Mouse (Mus musculus) c-Kit-positive CD71-positive TER-119-negative erythroid progenitor cells, embryonic 14.5 days (primary cell): Measurements from ENCODE around the gene Gm20388.

Experiments
- DNase-seq: peaks from one replicate; pipeline ENCODE4 v3.0.0-alpha.2; 2013; ENCODE audit warnings: low read depth

Gm20388 gene

DNA sequence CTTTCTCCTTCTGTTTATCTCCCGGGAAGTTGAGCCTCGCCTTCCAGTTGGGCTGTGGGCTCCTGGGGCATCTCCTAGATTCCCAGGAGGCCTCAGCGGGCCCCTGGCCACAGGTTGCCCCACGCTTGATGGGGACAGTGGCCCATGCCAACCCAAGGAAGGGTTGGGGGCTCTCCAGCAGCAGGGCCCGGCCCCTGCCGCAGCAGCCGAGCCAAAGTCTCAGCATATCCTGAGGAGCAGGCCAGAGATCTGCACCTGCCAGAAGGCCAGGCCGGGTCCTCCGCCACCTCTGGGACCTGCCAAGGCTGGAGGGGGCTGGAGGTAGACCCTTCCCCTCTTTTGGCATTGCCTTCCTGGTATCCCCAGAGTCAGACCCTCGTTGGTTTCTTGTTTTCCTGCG lies 1820.4 kb downstream of the Gm20388 start:
- DNase-seq = no peak

DNA sequence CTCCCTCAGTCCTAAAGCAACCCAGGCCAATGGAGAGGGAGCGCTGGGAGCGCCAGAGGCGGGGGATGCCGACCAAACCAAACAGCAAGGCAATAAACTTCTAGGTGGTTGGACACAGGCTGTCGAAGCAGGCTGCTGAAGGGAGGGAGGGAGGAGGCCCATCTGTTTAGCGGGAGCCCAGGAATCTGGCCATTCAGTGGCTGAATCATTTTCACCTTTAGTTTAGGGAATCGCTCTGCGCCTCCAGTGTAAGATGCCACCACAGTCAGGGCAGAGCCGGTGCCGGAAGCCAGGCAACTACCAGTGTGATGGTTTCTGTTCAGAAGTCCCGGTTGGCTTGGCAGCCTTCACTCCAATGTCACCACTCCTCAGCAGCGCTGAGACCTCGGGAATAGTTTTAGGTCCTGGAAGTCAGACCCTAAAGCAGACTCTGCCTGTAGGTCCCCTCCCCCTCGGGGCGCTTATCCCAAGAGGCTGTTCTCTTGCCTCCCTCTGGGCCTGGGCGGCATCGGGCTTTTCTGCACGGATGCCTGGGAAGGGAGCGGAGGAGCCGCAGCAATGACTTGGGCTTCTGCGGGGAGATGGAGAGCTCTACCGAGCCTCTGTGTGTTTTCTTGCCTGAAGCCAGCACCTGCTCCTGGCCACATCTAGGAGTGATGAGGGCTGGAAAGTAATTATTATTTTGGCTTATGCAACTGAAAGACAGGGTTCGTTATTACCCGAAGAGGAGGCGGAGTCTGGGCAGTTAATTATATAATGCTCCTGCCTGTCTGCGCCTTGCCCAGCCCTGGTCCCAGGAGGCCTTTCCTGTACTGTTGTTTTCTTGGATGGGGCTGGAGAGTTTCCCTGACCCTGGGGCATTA lies 1821.1 kb downstream of the Gm20388 start:
- DNase-seq = no peak

DNA sequence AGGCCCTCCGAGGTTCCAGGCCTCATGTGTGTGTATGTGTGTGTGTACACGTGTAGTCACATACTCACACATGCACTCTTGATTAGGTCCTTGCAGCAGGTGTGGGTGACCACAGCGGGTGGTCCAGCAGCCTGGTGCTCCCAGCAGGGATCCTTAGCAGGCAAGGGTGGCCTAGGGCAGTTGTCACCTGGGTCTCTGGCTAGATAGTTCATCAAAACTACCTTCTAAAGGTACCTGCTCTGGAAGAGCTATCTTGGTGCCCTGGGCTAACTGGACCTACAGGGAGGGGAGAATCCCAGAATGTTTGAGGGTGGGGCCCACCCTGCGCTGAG lies 1821.7 kb downstream of the Gm20388 start:
- no peak for DNase-seq

DNA sequence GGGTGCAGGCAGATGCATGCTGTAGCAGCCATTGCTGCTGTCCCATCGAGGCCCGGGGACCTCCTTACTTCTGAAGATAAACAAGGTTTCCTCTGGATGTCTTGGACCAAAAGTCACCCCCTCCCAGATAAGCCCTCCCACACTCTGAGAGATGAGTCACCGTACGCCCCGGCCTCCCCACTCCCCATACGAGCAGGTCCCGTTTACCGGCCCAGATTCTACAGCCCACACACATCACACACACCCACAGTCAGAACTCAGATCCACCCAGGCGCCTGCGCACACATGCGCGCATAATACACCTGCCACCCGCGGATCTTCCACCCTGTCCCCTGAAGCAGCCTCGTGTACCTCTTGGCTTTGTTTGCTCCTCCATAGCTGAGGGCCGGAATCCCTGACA lies 1823.6 kb downstream of the Gm20388 start:
- no peak for DNase-seq

DNA sequence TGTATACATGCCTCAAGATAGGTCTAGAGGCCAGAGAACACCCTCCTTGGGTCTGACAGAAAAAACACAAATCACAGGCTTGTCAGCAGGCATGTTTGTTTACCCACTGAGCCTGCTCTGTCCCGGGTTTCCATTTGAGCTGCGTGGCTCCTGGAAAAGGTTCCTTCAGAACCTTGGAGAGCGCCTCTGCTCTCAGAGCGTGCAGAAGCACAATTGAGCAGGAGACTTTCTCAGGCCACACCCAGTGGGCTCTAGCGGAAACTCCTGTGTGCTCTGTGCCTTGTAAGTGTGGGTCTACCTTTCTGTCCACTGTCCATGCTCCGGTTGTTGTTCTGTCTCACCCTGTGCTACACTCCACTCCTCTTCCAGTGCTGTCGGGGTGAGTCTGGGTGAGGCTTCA lies 1825.6 kb downstream of the Gm20388 start:
- DNase-seq = peak; percentile 30

DNA sequence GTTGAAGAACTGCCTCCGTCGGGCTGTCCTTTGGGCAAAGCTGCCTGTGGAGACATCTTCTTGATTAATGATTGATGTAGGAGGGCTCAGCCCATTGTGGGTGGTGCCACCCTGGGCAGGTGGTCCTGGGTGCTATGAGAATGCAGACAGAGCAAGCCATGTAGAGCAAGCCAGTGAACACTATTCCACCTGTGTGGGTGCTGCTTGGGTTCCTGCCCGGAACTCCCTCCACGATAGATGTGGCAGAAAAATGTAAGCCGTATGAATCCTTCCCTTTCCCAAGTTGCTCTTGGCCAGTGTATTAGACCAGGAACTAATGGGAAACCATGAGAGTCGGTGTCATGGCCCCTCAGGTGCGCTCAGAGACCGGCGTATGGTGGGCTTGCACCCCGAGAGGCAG lies 1830.1 kb downstream of the Gm20388 start:
- no peak for DNase-seq

DNA sequence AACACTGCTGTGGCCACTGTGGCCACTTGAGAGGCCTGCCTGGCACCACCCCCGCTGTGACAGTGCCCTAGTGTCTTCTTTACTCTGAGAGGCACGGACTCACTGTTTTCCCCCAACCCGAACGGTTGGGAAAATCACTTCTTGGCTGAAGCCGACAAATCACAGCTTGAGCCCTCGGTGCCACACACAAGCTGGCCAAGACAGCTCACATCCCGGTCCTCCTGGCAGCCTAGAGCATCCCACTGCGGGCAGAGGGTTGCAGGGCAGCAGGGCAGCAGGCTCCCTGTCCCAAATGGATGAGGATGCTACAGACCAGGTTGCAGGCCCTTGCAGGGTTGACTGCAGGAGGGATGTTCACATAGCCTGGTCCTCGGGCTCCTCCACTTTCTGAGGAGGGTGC lies 1838.9 kb downstream of the Gm20388 start:
- no peak for DNase-seq

DNA sequence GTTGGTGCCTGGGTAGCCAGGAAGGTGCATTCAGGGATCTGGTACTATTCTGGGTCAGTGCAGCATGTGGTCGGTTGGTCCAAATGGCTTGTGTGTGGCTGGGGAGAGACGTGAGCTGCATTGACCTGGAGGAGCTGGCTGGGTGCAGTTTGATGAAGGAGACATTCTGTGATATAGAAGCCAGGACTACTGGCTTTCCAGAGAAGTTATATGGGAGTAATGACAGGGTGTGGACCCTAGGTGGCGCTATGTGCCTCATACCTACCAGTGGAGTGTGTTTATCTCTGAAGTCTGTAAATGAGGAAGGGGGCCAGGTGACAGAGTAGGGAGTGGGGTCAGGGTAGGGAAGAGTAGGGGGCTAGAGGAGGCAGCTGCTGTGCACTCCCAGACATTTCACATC lies 1839.9 kb downstream of the Gm20388 start:
- no peak for DNase-seq

DNA sequence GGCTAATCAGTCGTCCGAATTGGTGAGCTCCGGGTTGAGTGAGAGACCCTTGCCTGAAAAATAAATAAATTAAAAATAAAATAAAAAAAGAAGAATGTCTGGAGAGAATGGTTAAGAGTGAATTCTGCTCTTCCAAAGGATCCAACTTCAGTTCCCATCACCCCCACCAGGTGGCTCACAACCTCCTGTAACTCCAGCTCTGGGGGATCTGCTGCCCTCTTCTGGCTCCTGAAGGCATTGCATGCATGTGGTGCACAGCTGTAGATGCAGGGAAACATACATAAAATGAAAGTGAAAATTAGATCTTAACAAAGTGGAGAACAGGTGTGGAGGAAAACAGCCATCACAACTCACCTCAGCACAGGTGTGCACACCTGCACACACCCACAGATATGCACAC lies 1840.8 kb downstream of the Gm20388 start:
- peak; percentile 60 for DNase-seq

DNA sequence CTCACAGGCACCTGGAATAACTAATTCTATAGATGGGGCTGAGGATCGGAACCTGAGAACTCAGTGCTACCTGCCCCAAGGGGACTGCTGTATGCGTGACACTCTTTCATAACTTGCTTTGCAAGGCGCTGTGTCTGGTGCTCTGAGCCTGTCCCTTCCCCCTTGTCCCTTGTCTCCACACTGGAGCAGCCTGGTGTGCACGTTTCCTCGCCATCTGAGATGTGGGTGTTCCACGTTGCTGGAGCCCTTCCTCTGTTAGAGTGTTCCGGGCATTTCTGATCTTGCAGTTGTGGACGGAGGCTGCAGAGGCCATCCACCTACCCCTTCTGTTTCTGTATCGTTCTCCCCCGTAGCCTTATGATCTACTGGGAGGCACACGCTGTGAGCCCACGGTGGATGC lies 1847.8 kb downstream of the Gm20388 start:
- no peak for DNase-seq

DNA sequence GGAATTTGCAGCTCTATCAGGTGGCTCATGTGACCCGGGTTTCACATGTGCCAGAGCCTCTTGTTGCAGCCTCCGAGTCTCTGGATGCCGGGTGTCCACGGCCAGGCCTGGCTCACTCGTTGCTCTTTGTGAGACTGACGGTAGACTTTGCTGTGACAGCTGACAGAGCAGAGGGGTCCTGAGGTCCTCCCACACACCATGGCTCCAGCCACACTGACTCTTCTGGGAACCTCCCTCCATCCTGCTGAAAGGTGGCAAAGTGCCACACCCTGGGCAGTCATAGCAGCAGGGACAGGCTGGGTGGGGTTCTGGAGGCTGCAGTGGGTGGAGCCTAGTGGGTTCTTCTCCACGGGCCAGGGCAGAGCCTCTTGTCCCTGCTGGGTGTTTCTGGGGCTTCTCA lies 1849.8 kb downstream of the Gm20388 start:
- DNase-seq = no peak

DNA sequence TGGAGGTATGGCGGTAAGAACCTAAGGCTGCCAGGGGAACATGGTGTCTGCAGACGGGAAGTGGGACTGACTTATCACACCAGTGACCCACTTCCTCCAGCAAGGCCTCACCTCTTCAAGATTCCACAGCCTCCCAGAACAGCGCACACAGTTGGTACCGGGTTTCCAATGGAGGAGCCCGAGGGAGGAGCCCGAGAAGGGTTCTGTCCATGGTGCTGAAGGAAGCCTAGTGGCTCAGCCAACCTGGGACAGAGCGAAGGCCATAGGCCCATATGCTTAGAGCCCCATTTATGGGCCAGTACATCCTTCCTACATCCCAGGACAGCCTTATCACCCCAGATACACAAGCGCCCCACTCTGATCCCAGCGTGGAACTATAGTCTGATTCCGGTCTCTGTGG lies 1850.8 kb downstream of the Gm20388 start:
- DNase-seq = peak; percentile 55

DNA sequence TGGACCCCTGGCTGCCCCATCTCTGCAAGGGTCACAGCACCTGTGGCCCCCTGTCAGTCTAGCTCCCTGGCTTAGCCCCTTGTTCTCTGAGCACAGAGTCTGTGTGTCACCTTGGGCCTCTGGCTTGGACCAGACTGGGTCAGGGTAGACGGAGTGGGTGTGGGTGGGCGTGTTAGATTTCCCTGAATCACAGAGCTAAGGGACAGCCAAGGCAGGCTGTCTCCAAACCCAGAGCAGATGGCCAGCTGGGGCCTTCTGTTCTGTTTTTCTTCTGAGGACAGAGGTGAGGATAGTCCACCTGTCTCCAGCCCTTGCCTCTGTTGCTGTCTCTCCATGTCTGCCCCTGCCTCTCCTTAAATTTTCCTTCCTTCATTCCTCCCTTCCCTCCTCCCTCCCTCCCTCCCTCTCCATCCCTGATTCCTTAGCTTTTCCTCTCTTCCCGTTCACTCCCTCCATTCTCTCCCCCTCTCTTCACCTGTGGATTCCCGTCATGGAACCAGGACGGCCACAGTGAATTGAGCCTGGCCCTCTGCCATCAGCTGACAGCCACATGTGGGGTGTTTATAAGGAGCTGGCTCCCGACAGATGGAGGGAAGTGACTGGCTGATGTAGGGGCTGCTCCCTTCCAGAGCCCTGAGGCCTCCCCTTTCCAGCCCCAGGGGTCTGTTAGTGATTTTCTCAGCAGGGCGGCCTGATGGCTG lies 1852.5 kb downstream of the Gm20388 start:
- no peak for DNase-seq

DNA sequence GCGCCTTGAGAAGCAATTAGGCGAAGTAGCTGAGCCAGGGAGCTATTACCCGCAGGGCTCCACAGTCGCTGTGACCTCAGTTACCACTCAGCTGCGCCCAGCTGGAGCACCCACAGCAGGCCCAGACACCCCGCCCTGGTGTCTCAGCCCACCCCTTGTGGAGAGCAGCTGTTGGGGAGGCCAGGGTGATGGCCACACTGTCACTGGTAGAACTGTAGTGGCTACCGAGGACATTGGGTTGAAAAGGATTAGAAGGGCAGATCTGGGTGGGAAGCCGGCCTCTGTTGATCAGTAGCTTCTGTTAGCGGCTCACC lies 1853.0 kb downstream of the Gm20388 start:
- DNase-seq = no peak

DNA sequence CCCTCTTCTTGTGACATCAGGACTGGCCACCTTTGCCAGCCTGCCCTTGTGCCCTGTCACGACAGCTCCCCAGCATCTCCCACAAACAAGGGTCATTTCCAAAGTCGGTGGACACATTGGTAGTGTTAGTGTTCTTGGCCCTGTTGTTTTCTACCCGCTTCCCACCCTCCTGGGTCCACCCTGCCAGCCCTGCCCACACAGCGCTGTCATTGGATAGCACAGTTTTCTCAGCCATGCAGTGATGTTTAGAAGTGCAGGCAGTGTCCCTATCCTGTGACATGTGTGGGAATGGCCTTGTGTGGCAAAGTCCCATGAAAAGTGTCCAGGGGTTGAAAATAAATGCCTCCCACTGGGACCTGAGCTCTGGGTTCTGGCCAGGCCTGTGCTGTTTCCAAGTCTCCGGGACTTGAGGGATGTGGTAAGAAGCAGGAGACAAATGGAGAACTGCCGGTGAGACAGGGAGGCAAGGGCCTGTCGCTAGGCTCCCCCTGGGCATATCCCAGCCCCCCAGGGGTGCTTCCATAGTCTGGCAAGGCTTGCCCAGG lies 1855.0 kb downstream of the Gm20388 start:
- no peak for DNase-seq

DNA sequence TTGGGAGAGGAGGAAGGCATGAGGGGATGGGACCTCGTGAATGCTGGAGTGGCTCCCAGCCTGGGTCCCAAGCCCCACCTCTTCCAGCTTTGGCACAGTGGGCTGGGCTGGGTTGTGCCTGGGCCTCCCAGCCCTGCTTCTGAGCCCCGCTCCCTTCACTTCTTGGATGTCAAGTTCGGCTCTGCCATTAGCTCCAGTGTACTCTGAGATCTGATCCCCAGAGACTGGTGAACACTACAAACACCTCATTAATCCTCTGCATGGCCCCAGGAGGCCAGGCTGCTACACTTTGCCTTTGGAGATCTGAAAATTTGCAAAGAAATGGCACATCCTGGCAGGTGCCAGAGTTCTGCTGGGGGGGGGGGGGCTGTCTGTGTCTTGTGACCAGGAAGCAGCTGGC lies 1858.5 kb downstream of the Gm20388 start:
- DNase-seq = no peak

DNA sequence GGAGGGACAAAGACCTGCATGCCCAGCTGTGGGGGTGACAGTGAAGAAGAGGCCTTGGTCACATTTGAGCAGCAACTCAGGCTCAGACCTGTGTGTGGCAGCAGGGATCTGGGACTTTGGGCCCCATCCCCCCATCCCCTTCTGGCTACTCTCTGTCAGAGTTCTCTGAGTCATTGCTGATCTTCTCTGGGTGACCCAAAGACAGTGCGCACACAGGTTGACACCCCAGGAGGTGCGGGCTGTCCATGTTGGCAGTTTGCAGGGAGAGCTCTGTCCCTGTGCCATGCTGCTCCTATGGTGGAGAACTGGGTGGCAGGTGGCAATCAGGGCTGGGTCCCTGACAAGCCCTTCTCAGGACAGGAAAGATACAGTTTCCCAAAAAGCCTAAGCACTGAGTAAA lies 1859.0 kb downstream of the Gm20388 start:
- no peak for DNase-seq

DNA sequence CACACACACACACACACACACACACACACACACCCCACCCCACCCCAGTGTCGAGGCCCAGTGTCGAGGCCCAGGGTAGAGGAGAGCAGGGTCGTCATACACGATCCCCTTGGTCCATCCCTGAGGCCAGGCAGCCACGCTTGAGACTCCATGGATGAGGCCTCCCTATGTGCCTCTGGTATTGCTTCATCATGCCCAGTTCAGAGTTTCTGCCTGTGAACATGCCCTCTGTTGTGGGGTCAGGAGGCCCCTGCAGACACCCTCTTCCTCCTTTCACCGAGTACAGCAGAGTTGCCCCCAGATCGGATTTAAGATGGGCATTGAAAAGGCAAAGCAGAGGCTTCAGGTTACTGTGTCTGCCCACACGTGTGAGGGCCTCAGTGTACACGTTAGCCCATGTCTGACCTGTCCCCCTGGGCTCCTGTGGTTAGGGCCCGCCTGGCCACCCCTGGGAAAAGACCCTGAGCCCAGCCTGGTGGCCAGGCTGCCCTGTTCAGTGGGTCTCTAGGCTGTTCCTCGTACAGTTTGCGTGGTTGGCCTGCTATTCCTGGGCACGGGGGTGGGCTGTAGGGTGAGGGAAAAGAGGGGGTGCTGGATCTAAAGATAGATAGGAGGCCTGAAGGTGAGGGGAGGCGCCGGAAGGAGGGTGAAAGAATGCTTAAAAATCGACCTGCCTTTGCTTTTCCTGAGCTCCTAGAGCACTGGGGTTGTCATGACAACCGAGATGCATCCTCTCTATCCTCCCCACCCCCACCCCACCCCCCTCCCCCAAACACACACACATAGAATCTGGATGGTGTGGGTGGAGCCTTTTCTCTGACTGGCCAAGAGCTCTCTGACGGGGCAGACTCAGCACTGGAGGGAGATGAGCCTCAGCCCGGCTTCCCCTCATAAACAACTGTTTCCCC lies 1860.5 kb downstream of the Gm20388 start:
- DNase-seq = no peak

DNA sequence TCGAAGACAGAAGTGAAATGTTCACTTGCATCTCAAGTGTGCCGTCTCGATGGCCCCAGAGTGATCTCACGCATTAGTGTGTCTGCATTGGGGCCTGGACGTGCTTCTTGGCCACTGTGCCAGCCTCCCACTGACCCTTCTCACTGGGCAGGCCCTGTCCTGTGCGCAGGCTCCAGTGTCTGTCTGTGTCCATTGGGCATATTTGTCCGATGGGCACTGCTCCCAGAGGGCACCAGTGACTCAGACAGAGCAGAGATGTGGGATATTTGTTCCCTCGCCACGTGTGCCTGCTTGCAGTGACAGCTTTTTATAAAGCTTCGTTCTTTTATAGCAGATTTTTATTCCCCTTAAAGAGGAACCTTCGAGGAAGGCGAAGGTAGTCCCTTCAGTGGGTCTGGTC lies 1863.2 kb downstream of the Gm20388 start:
- no peak for DNase-seq

DNA sequence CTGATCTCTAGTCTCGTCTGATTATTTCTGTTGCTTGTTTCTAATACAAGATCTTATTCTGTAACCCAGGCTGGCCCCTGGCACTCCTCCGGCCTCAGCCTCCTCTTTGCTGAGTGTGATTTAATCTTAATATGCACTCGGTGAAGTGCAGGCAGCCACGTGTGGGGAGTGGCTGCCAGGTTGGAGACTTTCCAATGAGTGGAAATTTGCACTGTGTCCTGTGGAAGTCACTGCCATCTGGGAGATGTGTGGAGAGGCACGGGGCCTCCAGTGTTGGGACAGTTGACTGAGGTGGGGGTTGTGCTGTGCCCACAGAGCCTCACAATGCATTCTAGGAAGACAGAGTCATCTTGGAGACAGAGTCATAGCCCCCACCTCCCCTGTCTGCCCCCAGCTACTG lies 1871.9 kb downstream of the Gm20388 start:
- DNase-seq = no peak

DNA sequence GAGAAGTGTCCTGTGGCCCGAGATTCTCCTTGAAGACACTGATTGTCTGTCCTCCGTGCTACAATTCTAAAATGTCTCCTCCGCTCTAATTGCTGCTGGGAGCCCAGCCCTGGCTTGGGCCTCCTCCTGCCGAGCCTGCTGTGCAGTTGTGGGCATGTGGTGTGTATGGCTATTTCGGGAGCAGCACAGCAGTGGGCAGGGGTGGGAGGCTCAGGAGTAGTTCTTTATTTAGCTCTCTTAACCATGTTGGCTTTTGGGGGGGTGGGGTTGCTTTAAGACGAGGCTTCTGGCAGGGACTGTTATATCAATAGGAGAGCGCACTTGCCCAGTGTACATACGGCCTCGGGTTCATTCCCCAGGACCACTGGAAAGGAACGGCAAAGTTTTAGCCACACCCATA lies 1875.9 kb downstream of the Gm20388 start:
- no peak for DNase-seq

DNA sequence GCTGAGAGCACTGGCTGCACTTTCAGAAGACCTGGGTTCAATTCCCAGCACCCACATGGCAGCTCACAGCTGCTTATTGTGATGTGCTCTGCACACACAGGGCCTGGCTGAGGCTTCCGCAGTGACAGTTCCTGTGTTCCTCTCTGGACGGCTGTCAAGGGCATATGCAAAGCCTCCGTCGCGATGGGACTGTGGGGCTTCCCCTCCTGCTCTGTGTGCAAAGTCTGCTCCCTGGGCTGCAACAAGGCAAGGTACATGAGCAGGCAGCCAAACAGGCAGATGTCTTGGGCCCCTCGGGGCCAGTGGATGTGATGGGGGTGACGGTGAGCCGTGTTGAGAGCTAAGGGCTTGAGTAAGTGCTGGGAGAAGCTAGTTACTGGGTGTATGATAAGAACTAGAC lies 1878.1 kb downstream of the Gm20388 start:
- no peak for DNase-seq

DNA sequence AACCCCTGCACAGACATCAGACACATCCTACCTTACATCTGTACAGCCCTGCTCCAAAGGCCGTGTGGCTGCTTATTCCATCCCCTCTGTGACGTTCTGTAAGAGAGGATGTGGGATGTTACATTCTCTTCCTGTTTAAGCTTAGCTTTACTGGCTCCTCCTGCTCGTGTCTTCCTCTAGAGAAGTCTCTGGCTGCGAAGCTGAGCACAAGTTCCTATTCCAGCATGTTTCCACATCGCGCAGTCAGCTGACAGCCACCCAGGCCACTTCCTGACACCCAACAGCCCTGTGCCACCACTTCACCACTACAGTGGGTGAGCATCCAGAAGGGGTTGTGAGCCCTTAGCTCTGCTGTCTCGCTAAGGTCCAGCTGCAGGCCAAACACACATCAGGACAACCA lies 1881.5 kb downstream of the Gm20388 start:
- no peak for DNase-seq
